In the genomic region with DNA sequence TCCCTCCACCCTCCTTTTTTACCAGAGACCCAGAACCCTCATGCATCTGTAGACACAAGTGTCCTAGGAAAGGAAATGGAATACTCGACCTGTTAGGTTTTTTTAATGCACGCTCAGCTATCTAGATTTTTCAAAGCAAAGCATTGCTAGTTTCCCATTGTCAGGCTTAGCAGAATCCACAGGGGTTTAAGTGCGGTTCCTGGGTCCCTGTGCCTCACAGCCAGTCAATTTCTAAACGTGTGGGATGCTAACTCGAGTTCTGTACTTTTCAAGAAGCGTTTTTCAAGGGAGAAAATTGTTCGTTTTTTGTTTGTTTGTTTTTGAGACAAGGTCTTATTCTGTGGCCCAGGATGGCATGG, we compare ENCODE assay signal across 9 mouse cellular contexts. TPM values are rescaled to one million over a fixed set of nuclear protein-coding genes. Genes with fewer than 3 reads are reported as not detected.
DNase-seq lines count a peak whose midpoint lies in the region; ATAC-seq and TF ChIP-seq lines count a peak whose summit lies in the region.
"Had no signal": no experiment of that assay in that cellular context is flagged by ENCODE, and none has a peak within 500 bp of the region (broad histone marks: within the 10 kb centered on the region; RNA-seq: fewer than 3 reads in every experiment).

No protein-coding gene starts in this region.

- 13% methylated on average over 7 of the region's 7 CpGs for WGBS in heart, embryonic 11.5 days (ENCODE audit: insufficient replicate concordance)
- WGBS in hindbrain, embryonic 10.5 days, result 11% methylated on average over 7 of the region's 7 CpGs
- WGBS in liver, embryonic 16.5 days (ENCODE audit: insufficient replicate concordance), result 11% methylated on average over 7 of the region's 7 CpGs

- H3K27me3 ChIP-seq in heart, embryonic 11.5 days (ENCODE audit: control insufficient read depth, insufficient read depth, low read length), result 0 out of 2 replicates have a peak, but pooled peaks cover 3% of the 10 kb centered on the region
- peaks cover 11% of the 10 kb centered on the region; the same call in 1 of the 2 replicates for H3K27me3 ChIP-seq in ES-Bruce4 (ENCODE audit: control insufficient read depth, insufficient read depth, low read length, poor library complexity, severe bottlenecking)
- peaks cover 36% of the 10 kb centered on the region for H3K27me3 ChIP-seq in hindbrain, embryonic 10.5 days (ENCODE audit: insufficient read depth, poor library complexity, severe bottlenecking)
- H3K27me3 ChIP-seq in liver, embryonic 16.5 days (ENCODE audit: control insufficient read depth, insufficient read depth, low read depth, low read length), result peaks cover 32% of the 10 kb centered on the region

- H3K4me2 ChIP-seq in heart, embryonic 11.5 days, result peak overlapping the region; percentile 84
- H3K4me2 ChIP-seq in liver, embryonic 16.5 days (ENCODE audit: low read depth, low read length), result peak overlapping the region; percentile 70

- no peak overlapping the region for H3K27ac ChIP-seq in heart, embryonic 11.5 days (ENCODE audit: low read depth, low read length)
- H3K27ac ChIP-seq in ES-Bruce4 (ENCODE audit: insufficient read depth, low read length), result no peak overlapping the region
- H3K27ac ChIP-seq in hindbrain, embryonic 10.5 days, result peak overlapping the region; percentile 87; the same call in 1 of the 2 replicates
- no peak overlapping the region for H3K27ac ChIP-seq in liver, embryonic 16.5 days (ENCODE audit: low read length)

- no peaks in the 10 kb centered on the region for H3K36me3 ChIP-seq in heart, embryonic 11.5 days (ENCODE audit: control insufficient read depth, insufficient read depth, low read length)
- H3K36me3 ChIP-seq in ES-Bruce4 (ENCODE audit: control insufficient read depth, insufficient read depth, low read length, poor library complexity, severe bottlenecking), result no peaks in the 10 kb centered on the region
- H3K36me3 ChIP-seq in hindbrain, embryonic 10.5 days, result no peaks in the 10 kb centered on the region
- no peaks in the 10 kb centered on the region for H3K36me3 ChIP-seq in liver, embryonic 16.5 days (ENCODE audit: control insufficient read depth, insufficient read depth)

- TF ChIP-seq POLR2A in ES-Bruce4 (IDR thresholded peaks at IDR 0.05; ENCODE audit: insufficient read depth, low read length), result no peak

- no peaks in the 10 kb centered on the region for H3K9me3 ChIP-seq in heart, embryonic 11.5 days (replicated peaks; ENCODE audit: control insufficient read depth, low read length)
- H3K9me3 ChIP-seq in ES-Bruce4 (replicated peaks; ENCODE audit: control insufficient read depth, insufficient read depth, low read length, poor library complexity, severe bottlenecking), result no peaks in the 10 kb centered on the region; the same call in 1 of the 2 replicates
- H3K9me3 ChIP-seq in hindbrain, embryonic 10.5 days, result no peaks in the 10 kb centered on the region
- no peaks in the 10 kb centered on the region for H3K9me3 ChIP-seq in liver, embryonic 16.5 days (replicated peaks; ENCODE audit: control insufficient read depth, low read length)

- no peak for DNase-seq in heart, adult 9 months (ENCODE audit: low spot score in 2 of 2)
- DNase-seq in hindbrain, embryonic 10.5 days (ENCODE audit: low spot score), result no peak
- no peak for DNase-seq in right cerebral cortex, postnatal 25 days

- no peaks in the 10 kb centered on the region for H3K4me1 ChIP-seq in heart, embryonic 11.5 days (ENCODE audit: control insufficient read depth, insufficient read depth, low read length)
- H3K4me1 ChIP-seq in ES-Bruce4 (ENCODE audit: control insufficient read depth, insufficient read depth, low read length), result no peaks in the 10 kb centered on the region
- H3K4me1 ChIP-seq in hindbrain, embryonic 10.5 days (replicated peaks), result peaks cover 13% of the 10 kb centered on the region; the same call in 1 of the 2 replicates
- H3K4me1 ChIP-seq in liver, embryonic 16.5 days (ENCODE audit: control insufficient read depth, low read depth, low read length), result no peaks in the 10 kb centered on the region

- H3K4me3 ChIP-seq in heart, embryonic 11.5 days (ENCODE audit: low read depth, low read length), result peak overlapping the region; percentile 78
- H3K4me3 ChIP-seq in ES-Bruce4 (ENCODE audit: low read depth, low read length), result peak overlapping the region; percentile 61
- peak overlapping the region; percentile 73 for H3K4me3 ChIP-seq in hindbrain, embryonic 10.5 days
- H3K4me3 ChIP-seq in liver, embryonic 16.5 days (ENCODE audit: low read depth, low read length), result peak overlapping the region; percentile 57
- H3K4me3 ChIP-seq: myocyte had no signal

- H3K9ac ChIP-seq in heart, embryonic 11.5 days (ENCODE audit: low read depth, low read length), result peak overlapping the region; percentile 78; the same call in 1 of the 2 replicates
- peak overlapping the region; percentile 49; the same call in 1 of the 2 replicates for H3K9ac ChIP-seq in ES-Bruce4 (ENCODE audit: low read depth, poor library complexity, severe bottlenecking)
- no peak overlapping the region for H3K9ac ChIP-seq in liver, embryonic 16.5 days (ENCODE audit: low read depth, low read length)

- TF ChIP-seq EP300 in ES-Bruce4 (IDR thresholded peaks at IDR 0.05; ENCODE audit: insufficient read depth, low read depth, low read length), result no peak

- no peak for ATAC-seq in heart, embryonic 11.5 days (replicated peaks; ENCODE audit: insufficient number of reproducible peaks, low FRiP score, low TSS enrichment)
- ATAC-seq in liver, embryonic 16.5 days (ENCODE audit: low read depth), result no peak
- no peak for ATAC-seq in inflammation-experienced regulatory T-cells, adult 6 months
- ATAC-seq in CD4-positive, CD25-positive, alpha-beta regulatory T cell, adult 4 months, result no peak

- no peak for TF ChIP-seq CTCF in ES-Bruce4 (IDR thresholded peaks at IDR 0.05; ENCODE audit: low read depth, low read length)

RNA-seq across cellular contexts. Expression of gene Trpc3, which starts 0.3 kb away (rescaled TPM):
- polyA plus RNA-seq in heart, embryonic 11.5 days (2014; fragmentation: Nextera tagmentation; extraction: Ambion mirVana), result 2.5 and 3.5 TPM in 2 replicates
- not detected in 2 replicates for polyA plus RNA-seq in ES-Bruce4 (2011; ENCODE audit: insufficient read depth, insufficient read length, low read depth, missing spikeins)
- polyA plus RNA-seq in hindbrain, embryonic 10.5 days (2016; fragmentation: Nextera tagmentation; extraction: Ambion mirVana), result 2.4 and 3.5 TPM in 2 replicates
- polyA plus RNA-seq in liver, embryonic 16.5 days (2015; fragmentation: Nextera tagmentation; extraction: Ambion mirVana), result 0.06 and 0.28 TPM in 2 replicates
- polyA plus RNA-seq in inflammation-experienced regulatory T-cells, adult 6 months (2017; shearing (Covaris generic)), result not detected
- not detected for polyA plus RNA-seq in CD4-positive, CD25-positive, alpha-beta regulatory T cell, adult 4 months (2017; shearing (Covaris generic))
- polyA plus RNA-seq: myocyte had no signal
